Mouse (Mus musculus): ENCODE results near the gene Ctdsp2. TPM values are rescaled to one million over a fixed set of nuclear protein-coding genes. Genes with fewer than 3 reads are reported as not detected.
A peak's percentile ranks its signal among the peaks of the same experiment; 100 is the strongest.

The Ctdsp2 gene
- polyA plus RNA-seq, 1 experiment from 2014 or later = 10.7 TPM

DNA sequence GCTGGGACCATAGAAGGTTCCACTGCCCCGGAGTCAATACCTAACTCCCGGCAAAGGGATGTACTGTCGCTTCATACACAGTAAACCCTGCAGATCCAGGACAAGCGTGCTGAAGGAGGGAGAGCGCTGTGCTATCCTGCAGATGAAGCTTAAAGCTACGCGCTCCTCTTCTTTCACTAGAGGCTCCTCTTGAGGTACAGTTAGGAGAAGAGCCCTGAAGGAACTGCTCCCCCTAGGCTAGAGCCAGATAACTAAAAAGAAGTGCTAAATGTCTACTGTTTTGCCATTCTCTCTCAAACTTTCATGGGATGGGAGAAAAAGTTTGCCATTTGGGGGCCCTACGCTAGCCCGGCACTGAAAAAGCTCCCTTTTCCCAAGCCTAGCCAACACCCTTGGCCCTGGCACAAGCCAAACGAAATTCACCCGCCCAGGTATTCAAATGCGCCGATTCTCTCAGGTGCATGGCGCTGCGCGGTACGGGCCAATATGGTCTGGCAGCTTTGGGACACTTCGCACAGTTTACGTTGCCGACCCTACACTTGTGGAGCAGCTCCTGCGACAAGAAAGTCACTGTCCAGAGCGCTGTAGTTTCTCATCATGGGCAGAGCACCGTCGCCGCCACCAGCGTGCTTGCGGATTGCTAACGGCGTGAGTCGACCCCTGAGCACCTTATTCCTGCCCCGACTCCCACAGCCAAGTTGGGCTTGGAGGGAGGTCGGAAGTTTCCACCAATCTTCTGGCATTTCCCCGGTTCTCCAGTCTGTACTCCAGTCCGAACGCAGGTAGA lies 70.3 kb downstream of the Ctdsp2 start:
- WGBS (ENCODE audit: insufficient replicate concordance) = 6% methylated on average over 35 of the region's 35 CpGs
- H3K27me3 ChIP-seq (ENCODE audit: insufficient read depth, low read length) = peaks cover 46% of the 10 kb centered on the region
- TF ChIP-seq CTCF (IDR thresholded peaks at IDR 0.05; ENCODE audit: low read depth) (no peak), EP300 (IDR thresholded peaks at IDR 0.05; ENCODE audit: low read depth) (no peak)

More for the DNA sequence above, 70.3 kb downstream of the Ctdsp2 start:
- no peak for DNase-seq
- H3K9me3 ChIP-seq (ENCODE audit: low read length) = no peaks in the 10 kb centered on the region
- peak overlapping the region; percentile 17; the same call in 1 of the 2 replicates for H3K4me3 ChIP-seq (ENCODE audit: low read depth, low read length)
- H3K27ac ChIP-seq (ENCODE audit: low read depth) = no peak overlapping the region
- peaks cover 3% of the 10 kb centered on the region; the same call in 1 of the 2 replicates for H3K36me3 ChIP-seq (replicated peaks; ENCODE audit: insufficient read depth, low read length)
- H3K4me2 ChIP-seq (ENCODE audit: low read depth, low read length) = peak overlapping the region; percentile 48
- H3K4me1 ChIP-seq (ENCODE audit: insufficient read depth) = peaks cover 12% of the 10 kb centered on the region
- no peak overlapping the region for H3K9ac ChIP-seq (replicated peaks)
- ATAC-seq = no peak

MicroRNA genes within 50 kb of the gene (microRNA counts, 519-probe panel; counts per million panel counts)
- 4,005 counts per million, percentile 45 among the panel's probes with 10 or more counts for microRNA mmu-miR-26a
- not detected for microRNA mmu-miR-546

Small RNAs within 50 kb of the gene (microRNA-seq; reads per million reads assigned to microRNA genes)
- gene Mir26a-2 (71.7 reads per million, percentile 40 among the genes with 10 or more reads in this experiment), gene Mir546 (not detected)

Other genes with a start within 250 kb of the Ctdsp2 start
- gene Atp23, start 77.4 kb upstream of the Ctdsp2 start, polyA plus RNA-seq (2015; fragmentation: Nextera tagmentation; extraction: Ambion mirVana) = 5.8 and 7.1 TPM in 2 replicates
- gene Avil, start 22.0 kb downstream of the Ctdsp2 start, polyA plus RNA-seq (2015; fragmentation: Nextera tagmentation; extraction: Ambion mirVana) = 0.04 TPM in 1 of 2 replicates, not detected in the other
- gene Tsfm, start 52.1 kb downstream of the Ctdsp2 start, polyA plus RNA-seq (2015; fragmentation: Nextera tagmentation; extraction: Ambion mirVana) = 37.7 and 38.4 TPM in 2 replicates
- gene Mettl1, start 62.7 kb downstream of the Ctdsp2 start, polyA plus RNA-seq (2015; fragmentation: Nextera tagmentation; extraction: Ambion mirVana) = 14.9 and 15.0 TPM in 2 replicates
- 0.05 and 0.07 TPM in 2 replicates for gene Eef1akmt3, start 62.8 kb downstream of the Ctdsp2 start, polyA plus RNA-seq (2015; fragmentation: Nextera tagmentation; extraction: Ambion mirVana)
- gene Cyp27b1, start 69.5 kb downstream of the Ctdsp2 start, polyA plus RNA-seq (2015; fragmentation: Nextera tagmentation; extraction: Ambion mirVana) = not detected in 2 replicates
- 0.04 and 0.06 TPM in 2 replicates for gene March9, start 81.5 kb downstream of the Ctdsp2 start, polyA plus RNA-seq (2015; fragmentation: Nextera tagmentation; extraction: Ambion mirVana)
- gene Cdk4, start 84.8 kb downstream of the Ctdsp2 start, polyA plus RNA-seq (2015; fragmentation: Nextera tagmentation; extraction: Ambion mirVana) = 209 and 225 TPM in 2 replicates
- gene Tspan31, start 91.5 kb downstream of the Ctdsp2 start, polyA plus RNA-seq (2015; fragmentation: Nextera tagmentation; extraction: Ambion mirVana) = 224 and 230 TPM in 2 replicates
- 0.33 and 0.88 TPM in 2 replicates for gene Agap2, start 96.6 kb downstream of the Ctdsp2 start, polyA plus RNA-seq (2015; fragmentation: Nextera tagmentation; extraction: Ambion mirVana)
- gene Os9, start 142.4 kb downstream of the Ctdsp2 start, polyA plus RNA-seq (2015; fragmentation: Nextera tagmentation; extraction: Ambion mirVana) = 78.8 and 81.4 TPM in 2 replicates
- 27.2 and 32.2 TPM in 2 replicates for gene B4galnt1, start 186.5 kb downstream of the Ctdsp2 start, polyA plus RNA-seq (2015; fragmentation: Nextera tagmentation; extraction: Ambion mirVana)
- 2.0 TPM in 2 replicates for gene Slc26a10, start 201.9 kb downstream of the Ctdsp2 start, polyA plus RNA-seq (2015; fragmentation: Nextera tagmentation; extraction: Ambion mirVana)
- gene Arhgef25, start 211.4 kb downstream of the Ctdsp2 start, polyA plus RNA-seq (2015; fragmentation: Nextera tagmentation; extraction: Ambion mirVana) = 1.9 and 2.6 TPM in 2 replicates
- gene Dtx3, start 217.0 kb downstream of the Ctdsp2 start, polyA plus RNA-seq (2015; fragmentation: Nextera tagmentation; extraction: Ambion mirVana) = 8.8 and 8.9 TPM in 2 replicates
- gene Pip4k2c, start 232.9 kb downstream of the Ctdsp2 start, polyA plus RNA-seq (2015; fragmentation: Nextera tagmentation; extraction: Ambion mirVana) = 14.7 and 17.7 TPM in 2 replicates